Mouse (Mus musculus): ENCODE measurements around the gene Timm8b. TPM values are rescaled to one million over a fixed set of nuclear protein-coding genes. Genes with fewer than 3 reads are reported as not detected.

Timm8b gene
- 80.7 TPM for polyA plus RNA-seq (2015; fragmentation: Illumina TruSeq; extraction: RNeasy Lipid Tissue Mini Kit (QIAGEN cat#74804); ENCODE audit: insufficient read depth, low replicate concordance)

DNA sequence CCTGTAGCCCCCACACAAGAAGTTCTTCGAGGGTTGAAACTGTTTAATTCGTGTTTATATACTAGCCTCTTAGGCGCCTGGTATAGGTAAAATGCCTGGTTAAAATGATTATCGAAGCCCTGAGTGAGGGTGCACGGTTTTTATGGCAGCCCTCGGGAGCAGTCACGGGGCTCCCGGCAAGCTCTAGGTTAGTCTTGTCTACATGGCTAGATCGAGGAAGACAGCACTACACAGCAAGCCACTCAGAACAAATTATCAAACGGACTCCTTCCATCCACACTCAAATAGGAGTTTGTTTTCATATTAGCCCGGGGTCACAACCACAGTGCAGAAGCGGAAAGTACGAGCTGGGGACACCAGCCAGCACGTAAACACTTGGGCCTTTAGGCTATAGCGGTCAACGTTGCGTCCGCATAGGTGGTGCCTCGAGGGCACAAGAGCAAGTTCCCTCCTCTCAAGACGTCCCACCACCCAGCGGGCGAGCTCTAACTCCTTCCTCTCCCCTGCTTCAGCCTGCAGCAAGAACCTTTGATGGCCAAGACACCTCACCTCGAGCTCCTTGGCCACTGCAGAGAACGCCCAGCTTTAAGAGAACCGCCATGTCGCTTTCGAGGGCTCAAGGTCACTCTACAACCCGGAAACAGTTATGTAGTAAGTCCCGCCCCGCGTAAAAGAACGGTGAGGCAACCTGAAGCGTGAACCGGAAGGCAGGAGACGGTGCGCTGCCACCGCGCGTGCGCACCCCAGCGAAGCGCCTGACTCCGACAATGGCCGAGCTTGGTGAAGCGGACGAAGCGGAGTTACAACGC is at the start of gene Timm8b, which contains the start of gene Sdhd:
TSS of gene Timm8b (plus strand) at position 722 of the 809 bp plus-strand sequence.
TSS of gene Sdhd (minus strand) at position 624 of the 809 bp plus-strand sequence.

DNA sequence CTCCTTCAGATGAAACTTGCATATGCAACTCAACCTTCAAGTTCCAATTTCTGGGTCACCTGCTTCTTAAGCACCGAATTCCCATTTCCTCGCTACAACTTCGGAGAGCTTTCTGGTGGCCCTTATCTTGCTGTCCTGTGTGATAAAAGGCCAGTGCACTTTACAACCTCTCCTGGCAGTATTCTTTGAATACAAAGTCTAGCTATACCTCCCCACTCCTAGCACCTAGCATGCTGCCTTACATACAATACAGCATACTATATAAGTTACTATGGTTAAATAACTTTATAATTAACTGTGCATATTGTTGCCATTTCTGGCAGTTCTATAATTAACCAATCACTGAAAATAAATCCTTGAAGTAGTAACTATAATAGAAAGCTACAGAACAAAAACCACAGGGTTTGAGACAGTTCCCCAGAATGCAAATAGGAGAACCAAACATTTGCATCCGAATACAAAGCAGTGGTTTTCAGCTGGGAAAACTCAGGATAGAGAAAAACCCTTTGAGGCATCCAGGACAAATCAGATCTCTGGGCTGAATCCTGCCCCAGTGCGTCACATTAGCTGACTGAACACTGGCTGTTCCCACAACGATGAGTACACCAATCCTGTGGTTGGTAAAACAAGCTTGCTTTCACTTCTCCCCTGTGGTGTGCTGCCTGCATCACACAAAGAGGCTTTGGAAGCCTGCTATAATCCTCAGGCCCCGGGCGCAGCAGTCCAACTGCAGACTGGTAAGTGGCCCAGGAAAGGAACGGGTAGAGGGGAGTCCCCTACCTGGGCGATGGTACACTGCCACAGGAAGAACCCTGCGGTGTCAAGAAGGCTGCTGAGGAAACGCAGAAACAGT is 49.2 kb upstream of the Timm8b start, which contains the start of gene Il18:
TSS of gene Il18 (plus strand) at position 587 of the 853 bp plus-strand sequence.

GRCm38 (mm10) chr9:50555094-50555446 is 48.6 kb upstream of the Timm8b start, which contains the start of gene Bco2:
Bco2 (minus strand) TSS chr9:50555181.

GRCm38 (mm10) chr9:50561145-50561917 is 42.4 kb upstream of the Timm8b start, which contains the start of gene Tex12:
Tex12 (minus strand) TSS chr9:50561325.

GRCm38 (mm10) chr9:50616766-50617603 is 13.3 kb downstream of the Timm8b start, which contains the start of the genes Pih1d2 and Nkapd1:
Pih1d2 (plus strand) TSS chr9:50617321.
Nkapd1 (minus strand) TSS chr9:50617464.

Other genes with a start within 250 kb of the Timm8b start
- gene Plet1, start 109.4 kb upstream of the Timm8b start, polyA plus RNA-seq (2015; fragmentation: Illumina TruSeq; extraction: RNeasy Lipid Tissue Mini Kit (QIAGEN cat#74804); ENCODE audit: insufficient read depth, low replicate concordance) = not detected
- 162 TPM for gene Pts, start 75.2 kb upstream of the Timm8b start, polyA plus RNA-seq (2015; fragmentation: Illumina TruSeq; extraction: RNeasy Lipid Tissue Mini Kit (QIAGEN cat#74804); ENCODE audit: insufficient read depth, low replicate concordance)
- 108 TPM for gene Il18, start 49.1 kb upstream of the Timm8b start, polyA plus RNA-seq (2015; fragmentation: Illumina TruSeq; extraction: RNeasy Lipid Tissue Mini Kit (QIAGEN cat#74804); ENCODE audit: insufficient read depth, low replicate concordance)
- gene Bco2, start 48.7 kb upstream of the Timm8b start, polyA plus RNA-seq (2015; fragmentation: Illumina TruSeq; extraction: RNeasy Lipid Tissue Mini Kit (QIAGEN cat#74804); ENCODE audit: insufficient read depth, low replicate concordance) = 6.1 TPM
- gene Tex12, start 42.6 kb upstream of the Timm8b start, polyA plus RNA-seq (2015; fragmentation: Illumina TruSeq; extraction: RNeasy Lipid Tissue Mini Kit (QIAGEN cat#74804); ENCODE audit: insufficient read depth, low replicate concordance) = not detected
- gene Sdhd, start 98 bp upstream of the Timm8b start, polyA plus RNA-seq (2015; fragmentation: Illumina TruSeq; extraction: RNeasy Lipid Tissue Mini Kit (QIAGEN cat#74804); ENCODE audit: insufficient read depth, low replicate concordance) = 117 TPM
- gene Pih1d2, start 13.4 kb downstream of the Timm8b start, polyA plus RNA-seq (2015; fragmentation: Illumina TruSeq; extraction: RNeasy Lipid Tissue Mini Kit (QIAGEN cat#74804); ENCODE audit: insufficient read depth, low replicate concordance) = 2.5 TPM
- gene Nkapd1, start 13.6 kb downstream of the Timm8b start, polyA plus RNA-seq (2015; fragmentation: Illumina TruSeq; extraction: RNeasy Lipid Tissue Mini Kit (QIAGEN cat#74804); ENCODE audit: insufficient read depth, low replicate concordance) = 49.6 TPM
- 47.7 TPM for gene Dlat, start 55.9 kb downstream of the Timm8b start, polyA plus RNA-seq (2015; fragmentation: Illumina TruSeq; extraction: RNeasy Lipid Tissue Mini Kit (QIAGEN cat#74804); ENCODE audit: insufficient read depth, low replicate concordance)
- 0.40 TPM for gene Dixdc1, start 135.6 kb downstream of the Timm8b start, polyA plus RNA-seq (2015; fragmentation: Illumina TruSeq; extraction: RNeasy Lipid Tissue Mini Kit (QIAGEN cat#74804); ENCODE audit: insufficient read depth, low replicate concordance)
- 1.6 TPM for gene 2310030G06Rik, start 142.6 kb downstream of the Timm8b start, polyA plus RNA-seq (2015; fragmentation: Illumina TruSeq; extraction: RNeasy Lipid Tissue Mini Kit (QIAGEN cat#74804); ENCODE audit: insufficient read depth, low replicate concordance)
- gene Cryab, start 147.4 kb downstream of the Timm8b start, polyA plus RNA-seq (2015; fragmentation: Illumina TruSeq; extraction: RNeasy Lipid Tissue Mini Kit (QIAGEN cat#74804); ENCODE audit: insufficient read depth, low replicate concordance) = 14.9 TPM
- 2.4 TPM for gene Hspb2, start 148.4 kb downstream of the Timm8b start, polyA plus RNA-seq (2015; fragmentation: Illumina TruSeq; extraction: RNeasy Lipid Tissue Mini Kit (QIAGEN cat#74804); ENCODE audit: insufficient read depth, low replicate concordance)
- gene Fdxacb1, start 164.3 kb downstream of the Timm8b start, polyA plus RNA-seq (2015; fragmentation: Illumina TruSeq; extraction: RNeasy Lipid Tissue Mini Kit (QIAGEN cat#74804); ENCODE audit: insufficient read depth, low replicate concordance) = 10.9 TPM
- 12.7 TPM for gene Alg9, start 171.1 kb downstream of the Timm8b start, polyA plus RNA-seq (2015; fragmentation: Illumina TruSeq; extraction: RNeasy Lipid Tissue Mini Kit (QIAGEN cat#74804); ENCODE audit: insufficient read depth, low replicate concordance)
- gene 1110032A03Rik, start 171.6 kb downstream of the Timm8b start, polyA plus RNA-seq (2015; fragmentation: Illumina TruSeq; extraction: RNeasy Lipid Tissue Mini Kit (QIAGEN cat#74804); ENCODE audit: insufficient read depth, low replicate concordance) = 30.0 TPM
- 36.2 TPM for gene Ppp2r1b, start 241.4 kb downstream of the Timm8b start, polyA plus RNA-seq (2015; fragmentation: Illumina TruSeq; extraction: RNeasy Lipid Tissue Mini Kit (QIAGEN cat#74804); ENCODE audit: insufficient read depth, low replicate concordance)

All from spleen, adult 10 weeks (tissue).